Mouse (Mus musculus) neural tube, embryonic 15.5 days (tissue): ENCODE measurements at regions not wholly inside any gene's neighbourhood (a gene's known extent, or its start where the extent isn't known, plus 50 kb on each side); places are given as distances from the start of the nearest gene placed in this dataset.

Source experiments
- ATAC-seq: fragments of 200-750 bp; cut with Nextera tagmentation; 2 replicates; pipeline ENCODE4 v1.8.0; 2017; ENCODE audit warnings: mild to moderate bottlenecking, moderate TSS enrichment, moderate library complexity; ENCODE audit not compliant: low FRiP score
- H3K27ac ChIP-seq: fragments of 300-500 bp; sonication (generic); replicated peaks from 2 replicates; pipeline ENCODE4 v1.5.1; 2015; ENCODE audit warnings: mild to moderate bottlenecking, inconsistent platforms
- H3K27me3 ChIP-seq: fragments of 300-500 bp; sonication (generic); replicated peaks from 2 replicates; pipeline ENCODE4 v1.6.1; 2015; ENCODE audit warnings: inconsistent platforms
- H3K36me3 ChIP-seq: fragments of 300-500 bp; sonication (generic); 2 replicates; pipeline ENCODE4 v1.6.1; 2015; ENCODE audit warnings: inconsistent platforms
- H3K4me1 ChIP-seq: fragments of 300-500 bp; sonication (generic); 2 replicates; pipeline ENCODE4 v1.6.1; 2015; ENCODE audit warnings: inconsistent platforms
- H3K4me2 ChIP-seq: fragments of 300-500 bp; sonication (generic); 2 replicates; pipeline ENCODE4 v1.6.1; 2015; ENCODE audit warnings: inconsistent platforms, mild to moderate bottlenecking, moderate library complexity
- H3K4me3 ChIP-seq: fragments of 300-500 bp; sonication (generic); replicated peaks from 2 replicates; pipeline ENCODE4 v1.5.1; 2015; ENCODE audit warnings: mild to moderate bottlenecking, inconsistent platforms
- H3K9ac ChIP-seq: fragments of 300-500 bp; sonication (generic); replicated peaks from 2 replicates; pipeline ENCODE4 v1.6.1; 2015; ENCODE audit warnings: mild to moderate bottlenecking, inconsistent platforms
- H3K9me3 ChIP-seq: fragments of 300-500 bp; sonication (generic); replicated peaks from 2 replicates; pipeline ENCODE4 v1.6.1; 2016; ENCODE audit warnings: inconsistent platforms
- WGBS: fragments of 180-500 bp; shearing (Covaris S2); methylation state at CpG from one replicate; pipeline ENCODE4 v1.1.7; 2015; ENCODE audit warnings: mixed read lengths; 5-methylcytosine and 5-hydroxymethylcytosine counted together

DNA sequence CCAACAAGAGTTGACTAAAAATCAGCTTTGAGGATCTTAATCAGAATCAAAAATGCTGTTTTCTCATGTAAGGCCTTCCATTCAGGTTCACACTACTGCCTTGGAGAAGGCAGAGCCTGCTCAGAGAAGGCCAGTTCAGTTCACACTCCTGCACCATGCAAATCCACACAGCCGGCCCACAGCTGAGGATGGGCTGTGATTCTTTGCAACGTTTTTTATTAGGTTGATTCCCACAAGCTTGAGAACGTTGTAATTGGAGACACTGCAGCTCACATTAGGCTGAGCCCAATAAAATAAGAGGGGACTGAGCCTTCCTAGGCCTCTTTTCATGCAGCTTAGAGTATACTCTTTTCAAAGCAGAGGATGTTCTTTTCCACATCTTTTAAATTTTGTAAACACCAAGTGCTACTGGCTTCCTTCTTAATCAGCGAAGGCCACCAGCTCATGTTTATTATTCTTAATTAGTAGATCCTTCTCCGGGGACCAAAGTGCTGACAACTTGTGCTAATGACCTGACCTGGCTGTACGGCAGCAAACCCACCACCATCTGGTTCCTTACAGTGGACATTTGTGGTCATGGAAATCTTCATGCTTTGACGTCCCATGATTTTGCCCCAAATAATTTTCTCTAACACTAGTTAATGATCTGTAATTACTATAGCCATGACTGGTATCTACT, 549.8 kb downstream of the Nfib start:
- Histone ChIP-seq H3K9me3 (no peaks in the 10 kb centered on the region), H3K9ac (no peak overlapping the region), H3K27me3 (no peaks in the 10 kb centered on the region), H3K4me2 (no peak overlapping the region), H3K36me3 (no peaks in the 10 kb centered on the region), H3K4me3 (no peak overlapping the region), H3K4me1 (no peaks in the 10 kb centered on the region), H3K27ac (no peak overlapping the region)
- 46% methylated on average over 7 of the region's 7 CpGs for WGBS
- ATAC-seq, result no peak

DNA sequence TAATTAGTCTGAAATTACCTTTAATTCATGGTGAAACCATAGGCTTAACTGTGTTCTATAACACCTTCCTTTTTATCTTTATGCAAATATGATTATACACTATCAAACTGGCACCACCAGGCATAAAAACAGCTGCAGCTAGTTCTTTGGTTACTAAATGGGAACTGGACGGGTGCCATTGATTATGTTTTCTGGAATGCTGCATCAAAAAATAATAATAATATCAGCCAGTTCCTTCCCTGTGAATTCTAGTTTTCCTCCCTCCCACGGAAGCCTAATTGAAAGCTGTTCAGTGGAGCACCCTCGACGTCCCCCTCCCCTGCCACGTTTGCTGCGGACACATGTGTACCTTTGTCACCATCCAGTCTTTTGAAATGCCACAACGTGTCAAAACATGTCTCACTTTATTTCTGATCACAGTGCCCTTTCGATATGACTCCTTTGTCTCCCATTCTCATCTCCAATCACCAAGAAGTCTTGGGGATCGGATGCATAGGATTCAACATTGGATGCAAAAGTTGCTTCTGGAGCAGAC, 551.5 kb downstream of the Nfib start:
- H3K4me2 ChIP-seq, result no peak overlapping the region
- ATAC-seq, result no peak
- H3K4me3 ChIP-seq, result no peak overlapping the region
- no peak overlapping the region for H3K9ac ChIP-seq
- no peaks in the 10 kb centered on the region for H3K36me3 ChIP-seq
- H3K4me1 ChIP-seq, result no peaks in the 10 kb centered on the region
- no peaks in the 10 kb centered on the region for H3K27me3 ChIP-seq
- no peaks in the 10 kb centered on the region for H3K9me3 ChIP-seq
- no peak overlapping the region for H3K27ac ChIP-seq
- WGBS, result 82% methylated on average over 9 of the region's 9 CpGs

DNA sequence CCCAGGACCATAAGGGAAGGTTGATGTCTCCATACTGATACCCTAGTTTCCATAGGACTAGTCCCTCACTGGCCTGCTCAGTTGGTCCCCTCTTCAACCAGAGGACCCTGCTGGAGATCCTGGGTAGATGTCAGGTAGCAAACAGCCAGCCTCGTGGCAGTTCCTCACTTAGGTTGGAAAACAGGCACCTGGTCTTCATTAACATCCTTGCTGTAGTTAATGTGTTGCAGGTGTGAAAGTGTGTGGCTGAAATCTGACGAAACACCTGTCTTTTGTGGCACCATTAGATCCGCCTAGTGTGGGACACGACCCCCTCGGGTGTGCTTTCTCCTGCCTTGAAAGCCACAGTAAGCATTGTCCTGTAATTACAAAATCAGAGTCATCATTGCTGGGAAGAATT, 551.9 kb downstream of the Nfib start:
- ATAC-seq, result no peak
- Histone ChIP-seq H3K9ac (no peak overlapping the region), H3K9me3 (no peaks in the 10 kb centered on the region), H3K4me3 (no peak overlapping the region), H3K27ac (no peak overlapping the region), H3K4me1 (no peaks in the 10 kb centered on the region), H3K27me3 (no peaks in the 10 kb centered on the region), H3K4me2 (no peak overlapping the region), H3K36me3 (no peaks in the 10 kb centered on the region)
- 56% methylated on average over 5 of the region's 5 CpGs for WGBS

DNA sequence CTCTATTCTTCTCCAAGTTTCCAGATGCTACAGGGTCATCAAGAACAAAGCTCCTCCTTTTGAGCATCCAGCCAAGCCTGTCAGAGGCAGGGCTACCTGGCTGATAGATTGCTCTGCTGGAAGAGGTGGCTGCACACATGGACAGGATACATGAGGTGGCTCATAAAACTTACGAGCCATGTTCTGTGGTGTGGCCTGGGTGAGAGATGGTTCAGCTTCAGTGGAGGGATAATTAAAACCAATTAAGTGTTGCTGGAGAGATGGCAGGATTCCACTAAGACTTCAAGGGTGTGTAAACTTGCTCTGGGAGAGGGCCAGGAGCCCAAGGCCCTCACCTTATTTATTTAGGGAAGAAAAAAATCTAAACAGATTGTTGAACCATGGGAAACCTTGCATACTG, 555.6 kb downstream of the Nfib start:
- Histone ChIP-seq H3K4me3 (no peak overlapping the region), H3K27me3 (no peaks in the 10 kb centered on the region), H3K36me3 (no peaks in the 10 kb centered on the region), H3K27ac (no peak overlapping the region), H3K9me3 (no peaks in the 10 kb centered on the region), H3K9ac (no peak overlapping the region), H3K4me1 (no peaks in the 10 kb centered on the region), H3K4me2 (no peak overlapping the region)
- no peak for ATAC-seq
- WGBS, result 68% methylated on average over 1 of the region's 1 CpGs

DNA sequence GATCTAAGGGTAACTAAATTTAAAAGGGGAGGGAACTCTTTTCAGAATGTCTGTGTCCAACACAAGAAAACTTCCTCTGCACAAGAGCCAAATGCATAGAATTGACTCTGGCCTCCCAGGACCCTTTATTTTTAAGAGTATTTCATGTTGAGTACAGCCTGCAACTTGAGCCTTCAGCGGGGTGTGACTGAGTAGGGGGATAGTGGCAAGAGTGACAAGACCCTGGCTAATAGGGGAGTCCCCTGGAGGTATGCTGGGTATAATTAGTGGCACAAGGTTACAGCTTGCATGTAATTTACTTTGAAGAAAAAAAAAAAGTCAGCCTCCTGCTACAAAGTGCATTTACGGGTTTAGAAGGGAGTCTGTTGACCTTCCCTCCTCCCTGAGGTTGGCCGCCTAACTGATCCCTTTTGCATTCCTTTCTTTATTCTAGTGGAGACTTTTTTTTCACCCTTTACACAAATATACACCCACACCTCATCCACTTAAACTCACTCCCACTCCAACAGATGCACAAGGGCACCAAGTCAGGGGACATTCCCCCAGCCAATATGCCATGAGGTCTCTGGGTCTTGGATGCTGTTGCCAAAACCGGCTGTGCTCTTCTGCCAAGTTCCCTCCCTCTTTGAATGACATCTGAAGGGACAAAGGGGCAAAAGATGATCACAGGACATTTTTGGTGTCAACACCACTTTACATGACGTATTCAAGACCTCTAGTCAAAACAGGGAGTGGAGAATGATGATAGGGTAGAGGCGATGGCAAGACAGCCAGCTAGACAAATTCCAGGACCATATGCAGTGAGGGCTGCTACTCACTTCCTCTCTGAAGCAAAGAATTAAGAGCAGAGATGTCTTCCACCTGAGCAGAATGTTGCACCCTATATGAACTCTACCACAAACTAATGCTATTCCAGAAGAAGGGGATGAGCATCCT, 557.2 kb downstream of the Nfib start:
- WGBS, result 66% methylated on average over 6 of the region's 6 CpGs

DNA sequence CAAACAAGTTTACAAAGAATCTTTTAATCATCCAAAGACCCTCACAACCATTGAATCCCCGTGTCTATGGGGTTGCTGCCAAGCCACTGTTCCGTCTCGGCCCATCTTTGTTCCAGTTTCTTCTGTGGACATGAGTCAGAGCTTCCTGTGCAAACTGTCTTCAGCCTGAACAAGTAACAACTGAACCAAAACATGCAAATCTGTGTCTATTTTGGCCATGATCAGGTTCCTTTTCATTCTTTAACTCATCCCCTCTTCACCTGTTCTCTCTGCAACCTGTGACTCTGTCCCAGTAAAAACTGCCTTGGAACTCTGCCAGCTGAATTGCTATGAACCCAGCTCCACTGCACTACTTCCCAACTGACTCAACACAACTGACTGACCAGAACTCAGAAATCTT, 563.2 kb downstream of the Nfib start:
- H3K4me1 ChIP-seq, result no peaks in the 10 kb centered on the region
- no peak overlapping the region for H3K4me3 ChIP-seq
- H3K36me3 ChIP-seq, result no peaks in the 10 kb centered on the region
- no peak overlapping the region for H3K9ac ChIP-seq
- no peak for ATAC-seq
- WGBS, result 81% methylated on average over 3 of the region's 3 CpGs
- no peak overlapping the region for H3K4me2 ChIP-seq
- H3K9me3 ChIP-seq, result no peaks in the 10 kb centered on the region
- H3K27ac ChIP-seq, result no peak overlapping the region
- no peaks in the 10 kb centered on the region for H3K27me3 ChIP-seq

More for the DNA sequence above, 557.2 kb downstream of the Nfib start:
- no peak overlapping the region for H3K4me2 ChIP-seq
- H3K36me3 ChIP-seq, result no peaks in the 10 kb centered on the region
- H3K27ac ChIP-seq, result no peak overlapping the region
- no peak overlapping the region for H3K4me3 ChIP-seq
- ATAC-seq, result no peak
- no peak overlapping the region for H3K9ac ChIP-seq
- no peaks in the 10 kb centered on the region for H3K4me1 ChIP-seq
- no peaks in the 10 kb centered on the region for H3K27me3 ChIP-seq
- no peaks in the 10 kb centered on the region for H3K9me3 ChIP-seq

DNA sequence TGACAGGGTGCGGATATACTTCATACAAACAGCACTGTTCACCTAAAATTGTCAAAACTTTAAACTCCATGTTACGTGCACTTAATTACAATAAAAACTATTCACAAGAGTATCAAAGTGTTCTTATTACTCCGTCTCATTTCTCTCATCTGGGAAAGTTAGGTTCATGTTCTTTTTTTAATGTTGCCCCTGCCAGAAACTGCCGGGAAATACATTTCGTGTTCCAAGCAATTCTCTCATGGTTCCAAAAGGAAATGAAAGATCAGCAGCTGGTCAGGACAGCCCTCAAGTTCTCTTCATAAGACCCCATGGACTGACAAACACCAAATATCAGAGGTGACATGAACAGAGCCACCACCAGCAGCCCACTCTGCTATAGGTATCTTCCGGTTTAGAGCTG, 565.7 kb downstream of the Nfib start:
- no peaks in the 10 kb centered on the region for H3K36me3 ChIP-seq
- no peaks in the 10 kb centered on the region for H3K9me3 ChIP-seq
- no peaks in the 10 kb centered on the region for H3K4me1 ChIP-seq
- H3K27ac ChIP-seq, result no peak overlapping the region
- no peaks in the 10 kb centered on the region for H3K27me3 ChIP-seq
- no peak overlapping the region for H3K4me3 ChIP-seq
- H3K4me2 ChIP-seq, result no peak overlapping the region
- no peak for ATAC-seq
- no peak overlapping the region for H3K9ac ChIP-seq
- 96% methylated on average over 6 of the region's 6 CpGs for WGBS

DNA sequence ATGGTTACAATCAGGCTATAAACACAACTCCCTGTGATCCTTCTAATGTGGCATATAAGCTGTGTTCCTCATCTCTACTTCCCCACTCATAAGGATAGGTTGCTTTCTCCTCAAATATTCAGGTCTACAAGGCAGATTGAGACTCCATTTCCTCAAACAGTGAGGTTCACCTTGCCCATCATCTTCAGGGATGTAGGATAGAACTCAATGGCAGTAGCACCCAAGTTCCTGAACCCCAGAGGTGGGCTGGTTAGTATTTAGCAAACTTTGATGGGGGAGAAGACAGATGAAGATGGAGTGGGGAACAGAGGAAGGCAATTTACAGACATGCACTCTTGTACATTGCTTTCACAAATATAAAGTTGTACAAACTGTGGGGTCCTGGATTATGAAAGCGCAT, 566.5 kb downstream of the Nfib start:
- WGBS, result 95% methylated on average over 1 of the region's 1 CpGs
- Histone ChIP-seq H3K4me3 (no peak overlapping the region), H3K27me3 (no peaks in the 10 kb centered on the region), H3K4me2 (no peak overlapping the region), H3K4me1 (no peaks in the 10 kb centered on the region), H3K9ac (no peak overlapping the region), H3K27ac (no peak overlapping the region), H3K36me3 (no peaks in the 10 kb centered on the region), H3K9me3 (no peaks in the 10 kb centered on the region)
- no peak for ATAC-seq

DNA sequence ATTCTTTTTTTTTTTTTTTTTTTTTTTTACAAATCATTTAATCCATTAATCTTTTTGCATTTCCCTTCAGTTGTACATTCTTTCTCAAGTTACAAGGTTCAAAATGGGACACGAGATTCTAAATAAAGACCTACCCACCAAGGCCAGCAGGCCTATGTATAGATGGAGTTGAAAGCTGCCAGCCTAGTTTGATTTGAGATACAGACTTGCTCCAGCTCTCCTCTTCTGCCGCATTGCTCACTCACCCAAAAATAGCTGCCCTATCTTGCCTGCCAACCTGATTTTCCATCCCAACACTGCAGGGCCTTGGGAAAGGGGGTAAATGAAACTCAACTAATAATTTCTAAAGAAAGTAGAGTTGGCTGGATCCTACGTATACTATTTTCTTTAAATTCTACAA, 572.7 kb downstream of the Nfib start:
- Histone ChIP-seq H3K9ac (no peak overlapping the region), H3K27ac (no peak overlapping the region), H3K4me1 (no peaks in the 10 kb centered on the region), H3K27me3 (no peaks in the 10 kb centered on the region), H3K4me2 (no peak overlapping the region), H3K9me3 (no peaks in the 10 kb centered on the region), H3K4me3 (no peak overlapping the region), H3K36me3 (no peaks in the 10 kb centered on the region)
- 89% methylated on average over 3 of the region's 3 CpGs for WGBS
- no peak for ATAC-seq

DNA sequence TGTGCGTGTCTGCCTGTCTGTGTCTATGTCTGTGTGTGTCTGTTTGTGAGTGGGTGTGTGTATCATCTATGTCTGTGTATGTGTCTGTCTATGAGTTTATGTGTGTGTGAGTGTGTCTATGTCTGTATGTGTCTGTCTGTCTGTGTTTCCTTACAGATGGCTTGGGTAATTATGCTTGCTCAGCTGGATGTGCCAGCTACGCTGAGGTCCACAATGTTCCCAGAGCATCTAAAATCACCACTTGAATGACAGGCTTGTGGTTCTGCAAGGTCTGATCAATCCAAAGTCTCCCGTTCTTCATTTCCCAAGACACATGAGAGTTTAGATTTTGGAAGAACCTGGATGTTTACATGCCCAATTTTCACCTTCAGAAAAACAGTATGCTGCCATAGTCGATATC, 573.2 kb downstream of the Nfib start:
- Histone ChIP-seq H3K9me3 (no peaks in the 10 kb centered on the region), H3K27ac (no peak overlapping the region), H3K4me1 (no peaks in the 10 kb centered on the region), H3K36me3 (no peaks in the 10 kb centered on the region), H3K27me3 (no peaks in the 10 kb centered on the region), H3K4me3 (no peak overlapping the region), H3K4me2 (no peak overlapping the region), H3K9ac (no peak overlapping the region)
- 85% methylated on average over 4 of the region's 4 CpGs for WGBS
- ATAC-seq, result no peak

DNA sequence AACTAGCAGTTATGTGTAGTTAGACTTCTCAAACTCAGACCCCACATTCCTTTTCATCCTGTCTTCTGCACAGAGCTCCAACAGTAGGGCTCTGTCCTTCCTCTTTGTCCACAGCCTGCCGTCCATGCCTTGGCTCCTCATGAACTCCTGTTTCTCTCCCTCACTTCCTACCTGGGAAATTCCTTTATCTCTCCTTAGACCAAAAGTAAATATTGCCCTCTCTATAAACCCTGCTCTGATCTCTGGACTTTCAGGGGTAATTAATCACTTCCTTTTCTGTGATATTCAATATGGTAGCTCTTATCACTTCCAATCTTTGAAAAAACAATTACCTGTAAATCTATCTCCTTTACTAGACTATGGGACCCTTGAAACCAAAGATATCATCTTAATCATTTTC, 576.1 kb downstream of the Nfib start:
- H3K36me3 ChIP-seq, result no peaks in the 10 kb centered on the region
- no peak overlapping the region for H3K4me3 ChIP-seq
- WGBS, result 83% methylated on average over 1 of the region's 1 CpGs
- H3K4me1 ChIP-seq, result no peaks in the 10 kb centered on the region
- H3K27ac ChIP-seq, result no peak overlapping the region
- no peak overlapping the region for H3K4me2 ChIP-seq
- H3K9me3 ChIP-seq, result no peaks in the 10 kb centered on the region
- H3K27me3 ChIP-seq, result no peaks in the 10 kb centered on the region
- no peak overlapping the region for H3K9ac ChIP-seq
- ATAC-seq, result no peak

DNA sequence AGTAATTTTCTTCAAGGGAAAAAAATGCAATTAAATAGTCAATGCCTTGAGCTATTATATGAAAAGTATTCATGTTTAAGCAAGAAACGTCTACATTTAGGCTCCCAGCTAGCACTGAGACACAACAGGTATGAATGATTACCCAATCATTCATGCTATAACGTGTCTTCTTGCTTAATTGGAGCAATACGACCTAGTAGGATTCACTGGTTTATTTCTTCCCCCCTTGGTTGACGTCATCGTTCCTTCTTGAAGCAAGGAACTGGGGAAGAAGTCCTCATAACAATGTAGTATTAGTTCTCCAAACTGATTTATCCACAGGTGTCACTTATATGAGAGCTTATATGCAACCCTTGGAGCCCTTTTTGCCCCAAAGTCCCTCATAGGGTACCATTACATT, 581.8 kb downstream of the Nfib start:
- Histone ChIP-seq H3K4me3 (no peak overlapping the region), H3K9me3 (no peaks in the 10 kb centered on the region), H3K4me1 (no peaks in the 10 kb centered on the region), H3K27me3 (no peaks in the 10 kb centered on the region), H3K9ac (no peak overlapping the region), H3K27ac (no peak overlapping the region), H3K4me2 (no peak overlapping the region), H3K36me3 (no peaks in the 10 kb centered on the region)
- WGBS, result 86% methylated on average over 5 of the region's 5 CpGs
- no peak for ATAC-seq
